12 mouse cellular contexts compared by ENCODE assay signal in the genomic region with DNA sequence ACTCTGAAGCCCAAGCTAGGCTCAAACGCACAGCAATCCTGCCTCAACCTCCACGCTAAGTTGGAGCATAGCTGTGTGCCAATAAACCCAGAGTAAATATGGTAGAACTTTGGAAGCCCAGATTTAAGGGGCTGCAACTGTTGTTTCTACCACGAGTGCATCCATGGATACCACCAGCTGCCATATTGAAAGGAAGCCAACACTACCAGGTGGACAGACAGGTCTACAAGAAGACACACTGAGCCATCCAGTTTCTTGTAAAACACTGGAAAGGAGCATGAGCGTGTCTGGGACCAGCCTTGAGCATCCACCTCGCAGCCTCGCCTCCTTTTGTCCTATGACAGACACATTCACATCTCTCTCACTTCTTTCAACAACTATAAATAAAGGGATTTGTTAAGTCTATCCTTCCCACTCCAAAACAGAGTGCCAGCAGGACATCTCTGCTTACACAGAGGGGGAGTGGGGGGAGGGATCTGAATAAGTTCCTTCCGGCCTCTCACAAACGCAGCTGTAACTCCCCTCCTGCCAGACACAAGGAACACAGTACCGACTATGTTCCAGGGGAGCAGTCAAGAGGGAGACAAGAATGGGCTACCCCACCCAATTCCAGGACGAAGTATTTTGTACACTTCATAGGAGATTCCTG.
DNase-seq lines count a peak whose midpoint lies in the region; ATAC-seq and TF ChIP-seq lines count a peak whose summit lies in the region.
"Had no signal": no experiment of that assay in that cellular context is flagged by ENCODE, and none has a peak within 500 bp of the region (broad histone marks: within the 10 kb centered on the region; RNA-seq: fewer than 3 reads in every experiment).

No protein-coding gene starts in this region.

- H3K9ac ChIP-seq in heart, embryonic 13.5 days, result no peak overlapping the region
- no peak overlapping the region for H3K9ac ChIP-seq in heart, embryonic 11.5 days (ENCODE audit: low read depth, low read length)
- H3K9ac ChIP-seq in lung, postnatal 0 days (replicated peaks; ENCODE audit: low read depth), result no peak overlapping the region
- H3K9ac ChIP-seq in forebrain, embryonic 15.5 days (replicated peaks), result no peak overlapping the region

- no peak for ATAC-seq in heart, embryonic 13.5 days (ENCODE audit: extremely low read depth, insufficient number of reproducible peaks, low FRiP score, low TSS enrichment)
- ATAC-seq in heart, embryonic 11.5 days (replicated peaks; ENCODE audit: insufficient number of reproducible peaks, low FRiP score, low TSS enrichment), result no peak
- ATAC-seq in lung, postnatal 0 days, result peak; percentile 69
- 0 out of 2 replicates have a peak, but pooled peaks have one; percentile 41 for ATAC-seq in forebrain, embryonic 15.5 days (replicated peaks)

- peaks cover 81% of the 10 kb centered on the region for H3K4me1 ChIP-seq in heart, embryonic 13.5 days
- peaks cover 24% of the 10 kb centered on the region for H3K4me1 ChIP-seq in heart, embryonic 11.5 days (ENCODE audit: control insufficient read depth, insufficient read depth, low read length)
- no peaks in the 10 kb centered on the region; the same call in 1 of the 2 replicates for H3K4me1 ChIP-seq in lung, postnatal 0 days (ENCODE audit: insufficient read depth, low read depth, low read length)
- H3K4me1 ChIP-seq in lung, adult 2 months (ENCODE audit: control insufficient read depth, insufficient read depth, low read length), result peaks cover 14% of the 10 kb centered on the region
- H3K4me1 ChIP-seq in forebrain, embryonic 15.5 days, result peaks cover 18% of the 10 kb centered on the region

- no peak for TF ChIP-seq POLR2A in lung, adult 2 months (IDR thresholded peaks at IDR 0.05; ENCODE audit: borderline replicate concordance, extremely low read depth, low read depth, low read length)

- no peak overlapping the region for H3K4me2 ChIP-seq in heart, embryonic 13.5 days
- H3K4me2 ChIP-seq in heart, embryonic 11.5 days, result no peak overlapping the region
- H3K4me2 ChIP-seq in lung, postnatal 0 days (replicated peaks; ENCODE audit: low read depth, low read length), result no peak overlapping the region
- H3K4me2 ChIP-seq in forebrain, embryonic 15.5 days (replicated peaks), result no peak overlapping the region

- 64% methylated on average over 10 of the region's 10 CpGs for WGBS in heart, embryonic 13.5 days
- 65% methylated on average over 10 of the region's 10 CpGs for WGBS in heart, embryonic 11.5 days (ENCODE audit: insufficient replicate concordance)
- WGBS in lung, postnatal 0 days, result 38% methylated on average over 10 of the region's 10 CpGs
- WGBS in lung, adult 2 months, result 44% methylated on average over 10 of the region's 10 CpGs
- 31% methylated on average over 10 of the region's 10 CpGs for WGBS in forebrain, embryonic 15.5 days

- peak; percentile 58 for TF ChIP-seq EP300 in lung, postnatal 0 days (IDR thresholded peaks at IDR 0.05)

- H3K27ac ChIP-seq in heart, embryonic 13.5 days (replicated peaks), result 0 out of 2 replicates have a peak overlapping the region, but pooled peaks have one; percentile 15
- H3K27ac ChIP-seq in heart, embryonic 11.5 days (ENCODE audit: low read depth, low read length), result no peak overlapping the region
- H3K27ac ChIP-seq in lung, postnatal 0 days (ENCODE audit: low read length), result no peak overlapping the region; the same call in 1 of the 2 replicates
- no peak overlapping the region for H3K27ac ChIP-seq in forebrain, embryonic 15.5 days (replicated peaks)

- H3K27me3 ChIP-seq in heart, embryonic 13.5 days (replicated peaks), result no peaks in the 10 kb centered on the region
- H3K27me3 ChIP-seq in heart, embryonic 11.5 days (ENCODE audit: control insufficient read depth, insufficient read depth, low read length), result no peaks in the 10 kb centered on the region
- H3K27me3 ChIP-seq in lung, postnatal 0 days (replicated peaks; ENCODE audit: insufficient read depth, low read length), result no peaks in the 10 kb centered on the region
- H3K27me3 ChIP-seq in forebrain, embryonic 15.5 days, result no peaks in the 10 kb centered on the region
- H3K27me3 ChIP-seq: megakaryocyte, embryonic 14.5 days had no signal

- H3K9me3 ChIP-seq in heart, embryonic 13.5 days, result no peaks in the 10 kb centered on the region
- H3K9me3 ChIP-seq in heart, embryonic 11.5 days (replicated peaks; ENCODE audit: control insufficient read depth, low read length), result no peaks in the 10 kb centered on the region
- H3K9me3 ChIP-seq in lung, postnatal 0 days (ENCODE audit: low read length), result no peaks in the 10 kb centered on the region
- H3K9me3 ChIP-seq in forebrain, embryonic 15.5 days, result no peaks in the 10 kb centered on the region
- H3K9me3 ChIP-seq: megakaryocyte, embryonic 14.5 days had no signal

- peaks cover 6% of the 10 kb centered on the region; the same call in 1 of the 2 replicates for H3K36me3 ChIP-seq in heart, embryonic 13.5 days
- H3K36me3 ChIP-seq in heart, embryonic 11.5 days (ENCODE audit: control insufficient read depth, insufficient read depth, low read length), result no peaks in the 10 kb centered on the region
- no peaks in the 10 kb centered on the region for H3K36me3 ChIP-seq in lung, postnatal 0 days (ENCODE audit: insufficient read depth, low read length)
- no peaks in the 10 kb centered on the region for H3K36me3 ChIP-seq in forebrain, embryonic 15.5 days

- H3K4me3 ChIP-seq in heart, embryonic 13.5 days, result no peak overlapping the region
- H3K4me3 ChIP-seq in heart, embryonic 11.5 days (ENCODE audit: low read depth, low read length), result no peak overlapping the region
- no peak overlapping the region for H3K4me3 ChIP-seq in lung, postnatal 0 days (ENCODE audit: low read depth, low read length)
- H3K4me3 ChIP-seq in lung, adult 2 months (replicated peaks; ENCODE audit: extremely low read depth, low read depth, low read length), result no peak overlapping the region
- no peak overlapping the region for H3K4me3 ChIP-seq in forebrain, embryonic 15.5 days
- H3K4me3 ChIP-seq: megakaryocyte, embryonic 14.5 days had no signal

- no peak for TF ChIP-seq CTCF in lung, postnatal 0 days (IDR thresholded peaks at IDR 0.05)
- TF ChIP-seq CTCF in lung, adult 2 months (IDR thresholded peaks at IDR 0.05; ENCODE audit: insufficient read depth, low read length), result no peak

- DNase-seq in lung, postnatal 0 days (ENCODE audit: low spot score), result peak; percentile 67
- DNase-seq in lung, adult 2 months, result no peak
- DNase-seq in ZHBTc4 (ENCODE audit: low read depth, low spot score), result peak; percentile 85
- DNase-seq in thymus, postnatal 10 days (ENCODE audit: low spot score in 2 of 2), result no peak
- DNase-seq: adrenal gland, postnatal 25 days; cerebellum, adult 11 months; heart, postnatal 36 days; liver had no signal

Comparison
In these comparisons a context has a peak if more than half of its experiments do, and no peak if none do; other contexts are left out.
1. DNase-seq: peak in lung, postnatal 0 days (single experiment) and ZHBTc4 (single experiment); none in lung, adult 2 months (single experiment) and thymus, postnatal 10 days (0 of 2).
2. ATAC-seq: peak in lung, postnatal 0 days (single experiment) and forebrain, embryonic 15.5 days (single experiment); none in heart, embryonic 13.5 days (single experiment) and heart, embryonic 11.5 days (single experiment).